ENCODE assay signal across 19 mouse cellular contexts in genomic region chr10:5179891-5180290, GRCm38 (mm10).
A peak's percentile ranks its signal among the peaks of the same experiment; 100 is the strongest.
DNase-seq lines count a peak whose midpoint lies in the region; ATAC-seq and TF ChIP-seq lines count a peak whose summit lies in the region.
"Had no signal": no experiment of that assay in that cellular context is flagged by ENCODE, and none has a peak within 500 bp of the region (broad histone marks: within the 10 kb centered on the region; RNA-seq: fewer than 3 reads in every experiment).

No protein-coding gene starts in this region.

- no peak for TF ChIP-seq CTCF in layer of hippocampus, adult 2 months (conservative IDR thresholded peaks at IDR 0.05)

- no peak for DNase-seq in frontal cortex, postnatal 14 days (ENCODE audit: low spot score in 2 of 2)
- DNase-seq in layer of hippocampus, adult 2 months (ENCODE audit: low spot score in 2 of 2): no peak
- DNase-seq in layer of hippocampus, adult 18-20 months (ENCODE audit: low spot score in 2 of 2): no peak
- peak; percentile 49 to 57 for DNase-seq in right cerebral cortex, adult 2 months (ENCODE audit: low spot score in 2 of 2)
- no peak for DNase-seq in right cerebral cortex, postnatal 4 days
- no peak for DNase-seq in cerebellum, postnatal 10 days
- DNase-seq: adrenal gland, postnatal 10 days; B cell, adult 2 months; cerebellum, adult 11-12 months; cerebellum, adult 9-11 months; forebrain, postnatal 0 days; gastrocnemius, postnatal 14 days; heart, adult 2 months; heart, postnatal 36 days had no signal

- H3K27ac ChIP-seq in layer of hippocampus, adult 2 months: peak overlapping the region; percentile 51
- H3K27ac ChIP-seq: embryonic facial prominence, embryonic 10.5 days; forebrain, embryonic 13.5 days; heart, adult 2 months; heart, embryonic 13.5 days; hindbrain, embryonic 15.5 days had no signal

- peak; percentile 42 for ATAC-seq in frontal cortex, adult (ENCODE audit: low TSS enrichment)
- ATAC-seq: forebrain, embryonic 13.5 days; forebrain, postnatal 0 days had no signal

- no peak overlapping the region for H3K4me3 ChIP-seq in layer of hippocampus, adult 2 months
- H3K4me3 ChIP-seq: embryonic facial prominence, embryonic 10.5 days; forebrain, embryonic 13.5 days; heart, adult 2 months; heart, embryonic 13.5 days; hindbrain, embryonic 15.5 days had no signal

Comparison
In these comparisons a context has a peak if more than half of its experiments do, and no peak if none do; other contexts are left out.
1. DNase-seq: peak in right cerebral cortex, adult 2 months (2 of 2); none in frontal cortex, postnatal 14 days (0 of 2), layer of hippocampus, adult 2 months (0 of 2), layer of hippocampus, adult 18-20 months (0 of 2), right cerebral cortex, postnatal 4 days (single experiment) and cerebellum, postnatal 10 days (0 of 2).